Mouse (Mus musculus) thymus, adult 2 months (tissue): ENCODE data around the gene Grem1.

Experiments used
- CTCF ChIP-seq: fragments of 200-500 bp; IDR thresholded peaks from 2 replicates; pipeline ENCODE4 v1.5.1; 2012; ENCODE audit warnings: mild to moderate bottlenecking, control low read depth, low read length, moderate library complexity, borderline replicate concordance; ENCODE audit not compliant: control insufficient read depth, poor library complexity, insufficient read depth; ENCODE audit errors: extremely low read depth
- POLR2A ChIP-seq: fragments of 200-500 bp; IDR thresholded peaks from 2 replicates; pipeline ENCODE4 v1.6.1; 2012; ENCODE audit warnings: mild to moderate bottlenecking, low read length, control low read depth, moderate library complexity; ENCODE audit not compliant: control insufficient read depth, poor library complexity, insufficient read depth; ENCODE audit errors: extremely low read depth

DNA sequence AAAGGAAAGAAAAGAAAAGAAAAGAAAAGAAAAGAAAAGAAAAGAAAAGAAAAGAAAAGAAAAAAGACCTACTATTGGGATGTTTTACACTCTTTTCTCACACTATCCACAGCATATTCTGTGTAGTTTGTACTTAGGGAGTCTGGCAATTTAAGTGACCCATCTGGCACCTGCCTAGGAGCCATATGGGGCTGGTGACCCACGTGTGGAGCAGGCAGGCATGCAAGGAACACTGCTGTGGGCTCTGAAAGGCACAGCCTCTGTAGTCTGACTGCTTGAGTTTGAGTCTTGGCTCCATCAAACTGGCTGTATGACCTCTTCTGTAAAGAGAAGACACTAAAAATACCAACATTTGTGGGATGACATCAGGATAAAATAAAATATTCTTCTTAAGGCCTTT, 45.3 kb upstream of the Grem1 start:
- TF ChIP-seq CTCF (no peak), POLR2A (no peak)
